8 mouse cellular contexts compared by ENCODE assay signal in the genomic region with DNA sequence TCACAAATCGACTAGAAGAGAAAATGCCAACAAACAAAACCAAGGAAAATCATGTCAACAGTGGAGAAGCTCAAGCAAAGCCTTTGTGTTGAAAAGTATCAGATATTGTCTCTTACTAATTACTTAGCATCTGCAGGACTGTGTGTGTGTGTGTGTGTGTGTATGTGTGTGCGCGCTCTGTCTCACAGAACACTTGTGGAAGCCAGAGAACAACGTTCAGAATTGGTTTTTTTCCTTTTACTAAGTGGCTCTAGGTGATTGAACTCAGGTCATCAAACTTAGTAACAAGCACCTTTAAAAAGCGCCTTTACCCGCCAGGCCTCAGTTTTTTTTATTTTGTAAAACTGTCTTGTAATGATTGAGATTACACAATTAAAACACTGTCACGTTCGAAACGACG. TPM values are rescaled to one million over a fixed set of nuclear protein-coding genes. Genes with fewer than 3 reads are reported as not detected.
DNase-seq lines count a peak whose midpoint lies in the region; ATAC-seq and TF ChIP-seq lines count a peak whose summit lies in the region.

No protein-coding gene starts in this region.

- TF ChIP-seq CTCF in C2C12 (IDR thresholded peaks at IDR 0.05; ENCODE audit: control insufficient read depth, insufficient read depth, insufficient read length): no peak

- H3K36me3 ChIP-seq in heart, embryonic 11.5 days (ENCODE audit: control insufficient read depth, insufficient read depth, low read length): peaks cover 14% of the 10 kb centered on the region
- H3K36me3 ChIP-seq in C2C12 (ENCODE audit: control insufficient read depth, insufficient read depth): peaks cover 32% of the 10 kb centered on the region
- H3K36me3 ChIP-seq in forebrain, embryonic 10.5 days (replicated peaks): peaks cover 33% of the 10 kb centered on the region
- peaks cover 30% of the 10 kb centered on the region for H3K36me3 ChIP-seq in liver, embryonic 13.5 days

- H3K27ac ChIP-seq in heart, embryonic 11.5 days (ENCODE audit: low read depth, low read length): no peak overlapping the region
- peak overlapping the region; percentile 100 for H3K27ac ChIP-seq in forebrain, embryonic 10.5 days
- no peak overlapping the region for H3K27ac ChIP-seq in liver, embryonic 13.5 days

- DNase-seq in heart, adult 8-10 months (ENCODE audit: low spot score): no peak
- no peak for DNase-seq in forebrain, embryonic 10.5 days (ENCODE audit: extremely low spot score, low spot score)
- no peak for DNase-seq in liver, embryonic 13.5 days
- DNase-seq in adrenal gland, adult 8-10 months: no peak
- no peak for DNase-seq in adrenal gland, adult 2 months

- no peak overlapping the region for H3ac ChIP-seq in C2C12 (ENCODE audit: control insufficient read depth, insufficient read length, low read depth)

- no peak for ATAC-seq in heart, embryonic 11.5 days (replicated peaks; ENCODE audit: insufficient number of reproducible peaks, low FRiP score, low TSS enrichment)
- ATAC-seq in liver, embryonic 13.5 days (ENCODE audit: low read depth): no peak
- ATAC-seq in erythroid progenitor cell, adult 5-6 weeks (replicated peaks; ENCODE audit: low FRiP score, poor library complexity, severe bottlenecking): no peak

- H3K4me1 ChIP-seq in heart, embryonic 11.5 days (ENCODE audit: control insufficient read depth, insufficient read depth, low read length): peaks cover 3% of the 10 kb centered on the region; the same call in 1 of the 2 replicates
- peaks cover 12% of the 10 kb centered on the region for H3K4me1 ChIP-seq in forebrain, embryonic 10.5 days
- H3K4me1 ChIP-seq in liver, embryonic 13.5 days (replicated peaks): peaks cover 13% of the 10 kb centered on the region

- peaks cover 41% of the 10 kb centered on the region for H3K79me2 ChIP-seq in C2C12 (ENCODE audit: control insufficient read depth, insufficient read depth)

- peaks cover 32% of the 10 kb centered on the region for H3K79me3 ChIP-seq in C2C12 (ENCODE audit: low read depth)

- H3K4me2 ChIP-seq in heart, embryonic 11.5 days: peak overlapping the region; percentile 86
- H3K4me2 ChIP-seq in liver, embryonic 13.5 days: peak overlapping the region; percentile 80

- WGBS in heart, embryonic 11.5 days (ENCODE audit: insufficient replicate concordance): 40% methylated on average over 10 of the region's 10 CpGs
- 42% methylated on average over 10 of the region's 10 CpGs for WGBS in forebrain, embryonic 10.5 days
- WGBS in liver, embryonic 13.5 days (ENCODE audit: insufficient replicate concordance): 38% methylated on average over 10 of the region's 10 CpGs

- no peaks in the 10 kb centered on the region for H3K27me3 ChIP-seq in heart, embryonic 11.5 days (ENCODE audit: control insufficient read depth, insufficient read depth, low read length)
- H3K27me3 ChIP-seq in C2C12 (ENCODE audit: control insufficient read depth, insufficient read depth, insufficient read length): no peaks in the 10 kb centered on the region
- no peaks in the 10 kb centered on the region for H3K27me3 ChIP-seq in forebrain, embryonic 10.5 days (ENCODE audit: poor library complexity, severe bottlenecking)
- H3K27me3 ChIP-seq in liver, embryonic 13.5 days: no peaks in the 10 kb centered on the region

- peak overlapping the region; percentile 87 for H3K4me3 ChIP-seq in heart, embryonic 11.5 days (ENCODE audit: low read depth, low read length)
- peak overlapping the region; percentile 84 for H3K4me3 ChIP-seq in C2C12 (ENCODE audit: insufficient read depth, poor library complexity, severe bottlenecking)
- H3K4me3 ChIP-seq in forebrain, embryonic 10.5 days: peak overlapping the region; percentile 89
- peak overlapping the region; percentile 83 for H3K4me3 ChIP-seq in liver, embryonic 13.5 days (replicated peaks)

- peak overlapping the region; percentile 99; the same call in 1 of the 2 replicates for H3K9ac ChIP-seq in heart, embryonic 11.5 days (ENCODE audit: low read depth, low read length)
- peak overlapping the region; percentile 89; the same call in 1 of the 2 replicates for H3K9ac ChIP-seq in liver, embryonic 13.5 days

- no peaks in the 10 kb centered on the region for H3K9me3 ChIP-seq in heart, embryonic 11.5 days (replicated peaks; ENCODE audit: control insufficient read depth, low read length)
- H3K9me3 ChIP-seq in forebrain, embryonic 10.5 days: no peaks in the 10 kb centered on the region; the same call in 1 of the 2 replicates
- H3K9me3 ChIP-seq in liver, embryonic 13.5 days (replicated peaks): no peaks in the 10 kb centered on the region

TF ChIP-seq in C2C12, 6 proteins besides CTCF, POLR2A, EP300 and RAD21:
- TF ChIP-seq CEBPB (IDR thresholded peaks at IDR 0.05; ENCODE audit: low read depth) (no peak), MYOG (IDR thresholded peaks at IDR 0.05; ENCODE audit: control insufficient read depth, extremely low read depth, insufficient read length) (no peak), USF1 (IDR thresholded peaks at IDR 0.05; ENCODE audit: low read depth) (no peak), FOSL1 (IDR thresholded peaks at IDR 0.05; ENCODE audit: insufficient read depth, low read length, poor library complexity, severe bottlenecking) (no peak), MYOD1 (IDR thresholded peaks at IDR 0.05; ENCODE audit: control insufficient read depth, insufficient read length, low read depth) (no peak), MAX (IDR thresholded peaks at IDR 0.05) (no peak)
TF ChIP-seq in C2C12: peak in this region for 0.

RNA-seq across cellular contexts. Expression of gene Smarcad1, which starts 0.5 kb away (rescaled TPM):
- 52.7 and 68.1 TPM in 2 replicates for polyA plus RNA-seq in heart, embryonic 11.5 days (2014; fragmentation: Nextera tagmentation; extraction: Ambion mirVana)
- 10 to 100 TPM; 13.5 to 15.7 (median 14.5) TPM for total RNA-seq in heart, adult 8-10 months (2022)
- 27.9 TPM for polyA plus RNA-seq in C2C12 (2012; fragmentation: generic; extraction: Trizol)
- polyA plus RNA-seq in forebrain, embryonic 10.5 days (2016; fragmentation: Nextera tagmentation; extraction: Ambion mirVana): 123 and 124 TPM in 2 replicates
- polyA plus RNA-seq in liver, embryonic 13.5 days (2015; fragmentation: Nextera tagmentation; extraction: Ambion mirVana): 23.6 and 27.8 TPM in 2 replicates
- total RNA-seq in erythroid progenitor cell, adult 5-6 weeks (2015; ENCODE audit: low replicate concordance): 18.4 and 40.2 TPM in 2 replicates
- 17.9 and 30.3 TPM in 2 replicates for total RNA-seq in erythroid progenitor cell, adult 5-6 weeks (2017; ENCODE audit: low replicate concordance)
- total RNA-seq in adrenal gland, adult 8-10 months (2022): 10 to 100 TPM; 31.8 to 45.6 (median 38.9) TPM
- total RNA-seq in adrenal gland, adult 2 months (2021): 10 to 100 TPM; 27.4 to 35.1 TPM
- 2.5 and 3.5 TPM in 2 replicates for polyA plus RNA-seq in adrenal gland, adult 2 months (2012; rRNA removed)
